Comparison of ENCODE assay signal across 7 mouse cellular contexts in the genomic region with DNA sequence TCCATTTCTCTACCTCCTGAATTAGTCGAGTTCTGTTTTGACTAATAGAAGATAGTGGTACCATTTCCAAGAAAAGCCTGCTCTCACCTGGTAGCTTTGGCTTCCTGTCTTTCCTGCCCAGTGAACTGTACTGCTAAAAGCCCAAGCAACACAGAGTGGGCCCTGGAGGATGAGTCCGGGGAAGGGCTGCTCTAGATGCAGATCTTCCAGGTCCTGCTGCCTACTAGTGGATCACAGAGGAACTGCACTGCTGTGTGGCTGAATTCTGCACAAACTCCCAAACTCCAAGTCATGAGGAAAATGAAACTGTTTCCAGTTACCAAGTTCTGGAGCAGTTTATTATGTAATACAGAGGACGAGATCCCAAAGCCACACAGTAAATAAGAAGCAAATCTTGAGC.
DNase-seq lines count a peak whose midpoint lies in the region; ATAC-seq and TF ChIP-seq lines count a peak whose summit lies in the region.

No protein-coding gene starts in this region.

- H3K4me3 ChIP-seq in midbrain, embryonic 11.5 days (ENCODE audit: low read depth, low read length): no peak overlapping the region
- no peak overlapping the region for H3K4me3 ChIP-seq in midbrain, embryonic 13.5 days (replicated peaks)
- no peak overlapping the region for H3K4me3 ChIP-seq in embryonic facial prominence, embryonic 10.5 days
- no peak overlapping the region for H3K4me3 ChIP-seq in hindbrain, embryonic 14.5 days (replicated peaks; ENCODE audit: low read length)
- no peak overlapping the region for H3K4me3 ChIP-seq in lung, embryonic 14.5 days (ENCODE audit: low read depth, low read length)

- H3K36me3 ChIP-seq in midbrain, embryonic 11.5 days (ENCODE audit: control insufficient read depth, insufficient read depth, low read length): no peaks in the 10 kb centered on the region
- H3K36me3 ChIP-seq in midbrain, embryonic 13.5 days: no peaks in the 10 kb centered on the region
- no peaks in the 10 kb centered on the region for H3K36me3 ChIP-seq in embryonic facial prominence, embryonic 10.5 days (replicated peaks)
- H3K36me3 ChIP-seq in hindbrain, embryonic 14.5 days (replicated peaks; ENCODE audit: control insufficient read depth, insufficient read depth): no peaks in the 10 kb centered on the region; the same call in 1 of the 2 replicates
- 0 out of 2 replicates have a peak, but pooled peaks cover 6% of the 10 kb centered on the region for H3K36me3 ChIP-seq in lung, embryonic 14.5 days (ENCODE audit: insufficient read depth)

- no peak overlapping the region for H3K9ac ChIP-seq in midbrain, embryonic 11.5 days (ENCODE audit: low read length)
- H3K9ac ChIP-seq in midbrain, embryonic 13.5 days (replicated peaks): no peak overlapping the region
- no peak overlapping the region for H3K9ac ChIP-seq in hindbrain, embryonic 14.5 days
- H3K9ac ChIP-seq in lung, embryonic 14.5 days: no peak overlapping the region

- TF ChIP-seq CTCF in lung, embryonic 14.5 days (IDR thresholded peaks at IDR 0.05; ENCODE audit: low read depth): peak; percentile 88

- H3K27me3 ChIP-seq in midbrain, embryonic 11.5 days (ENCODE audit: control insufficient read depth, insufficient read depth, low read length): no peaks in the 10 kb centered on the region
- no peaks in the 10 kb centered on the region for H3K27me3 ChIP-seq in midbrain, embryonic 13.5 days
- no peaks in the 10 kb centered on the region for H3K27me3 ChIP-seq in embryonic facial prominence, embryonic 10.5 days (replicated peaks; ENCODE audit: low read depth, poor library complexity, severe bottlenecking)
- no peaks in the 10 kb centered on the region for H3K27me3 ChIP-seq in hindbrain, embryonic 14.5 days (ENCODE audit: control insufficient read depth, insufficient read depth, low read length)
- H3K27me3 ChIP-seq in lung, embryonic 14.5 days (ENCODE audit: insufficient read depth, low read length): no peaks in the 10 kb centered on the region

- 53% methylated on average over 3 of the region's 3 CpGs for WGBS in midbrain, embryonic 11.5 days
- WGBS in midbrain, embryonic 13.5 days: 46% methylated on average over 3 of the region's 3 CpGs
- 54% methylated on average over 3 of the region's 3 CpGs for WGBS in embryonic facial prominence, embryonic 10.5 days
- 47% methylated on average over 3 of the region's 3 CpGs for WGBS in hindbrain, embryonic 14.5 days
- WGBS in lung, embryonic 14.5 days: 51% methylated on average over 3 of the region's 3 CpGs

- no peak overlapping the region for H3K27ac ChIP-seq in midbrain, embryonic 11.5 days (ENCODE audit: low read depth, low read length)
- no peak overlapping the region for H3K27ac ChIP-seq in midbrain, embryonic 13.5 days
- no peak overlapping the region for H3K27ac ChIP-seq in embryonic facial prominence, embryonic 10.5 days (replicated peaks)
- 0 out of 2 replicates have a peak overlapping the region, but pooled peaks have one; percentile 53 for H3K27ac ChIP-seq in hindbrain, embryonic 14.5 days
- no peak overlapping the region for H3K27ac ChIP-seq in lung, embryonic 14.5 days (ENCODE audit: low read depth)

- H3K9me3 ChIP-seq in midbrain, embryonic 11.5 days (ENCODE audit: control insufficient read depth, low read length): no peaks in the 10 kb centered on the region
- H3K9me3 ChIP-seq in midbrain, embryonic 13.5 days: no peaks in the 10 kb centered on the region
- H3K9me3 ChIP-seq in embryonic facial prominence, embryonic 10.5 days: no peaks in the 10 kb centered on the region
- no peaks in the 10 kb centered on the region for H3K9me3 ChIP-seq in hindbrain, embryonic 14.5 days (ENCODE audit: control insufficient read depth, low read length)
- H3K9me3 ChIP-seq in lung, embryonic 14.5 days (ENCODE audit: low read depth, low read length): no peaks in the 10 kb centered on the region

- H3K4me2 ChIP-seq in midbrain, embryonic 11.5 days: no peak overlapping the region
- H3K4me2 ChIP-seq in midbrain, embryonic 13.5 days (replicated peaks): no peak overlapping the region
- H3K4me2 ChIP-seq in hindbrain, embryonic 14.5 days (replicated peaks): no peak overlapping the region
- H3K4me2 ChIP-seq in lung, embryonic 14.5 days: no peak overlapping the region

- peak; percentile 93 for DNase-seq in midbrain, embryonic 11.5 days (ENCODE audit: low spot score, missing footprints)
- DNase-seq in adrenal gland, postnatal 36 days: peak; percentile 44 to 67
- DNase-seq in embryonic facial prominence, embryonic 10.5 days (ENCODE audit: low spot score): peak; percentile 60
- peak; percentile 67 for DNase-seq in hindbrain, embryonic 14.5 days (ENCODE audit: low spot score)
- peak; percentile 74 for DNase-seq in lung, embryonic 14.5 days
- peak; percentile 56 to 64 for DNase-seq in right cerebral cortex, adult 2 months (ENCODE audit: low spot score in 2 of 2)

- ATAC-seq in midbrain, embryonic 11.5 days (ENCODE audit: low FRiP score): no peak
- ATAC-seq in midbrain, embryonic 13.5 days: no peak
- ATAC-seq in hindbrain, embryonic 14.5 days (ENCODE audit: low FRiP score): no peak
- ATAC-seq in lung, embryonic 14.5 days (ENCODE audit: insufficient read depth): no peak

- H3K4me1 ChIP-seq in midbrain, embryonic 11.5 days (ENCODE audit: control insufficient read depth, insufficient read depth, low read length): 0 out of 2 replicates have a peak, but pooled peaks cover 3% of the 10 kb centered on the region
- H3K4me1 ChIP-seq in midbrain, embryonic 13.5 days (replicated peaks): peaks cover 37% of the 10 kb centered on the region
- H3K4me1 ChIP-seq in embryonic facial prominence, embryonic 10.5 days: 0 out of 2 replicates have a peak, but pooled peaks cover 7% of the 10 kb centered on the region
- H3K4me1 ChIP-seq in hindbrain, embryonic 14.5 days (replicated peaks; ENCODE audit: control insufficient read depth, insufficient read depth, low read length): peaks cover 25% of the 10 kb centered on the region; the same call in 1 of the 2 replicates
- H3K4me1 ChIP-seq in lung, embryonic 14.5 days (ENCODE audit: insufficient read depth): no peaks in the 10 kb centered on the region
